Mouse (Mus musculus): ENCODE results near the gene Pacs2. TPM values are rescaled to one million over a fixed set of nuclear protein-coding genes. Genes with fewer than 3 reads are reported as not detected.

Pacs2 gene
- total RNA-seq, 2 experiments from 2014 or later, result 35.5 to 35.9 TPM

DNA sequence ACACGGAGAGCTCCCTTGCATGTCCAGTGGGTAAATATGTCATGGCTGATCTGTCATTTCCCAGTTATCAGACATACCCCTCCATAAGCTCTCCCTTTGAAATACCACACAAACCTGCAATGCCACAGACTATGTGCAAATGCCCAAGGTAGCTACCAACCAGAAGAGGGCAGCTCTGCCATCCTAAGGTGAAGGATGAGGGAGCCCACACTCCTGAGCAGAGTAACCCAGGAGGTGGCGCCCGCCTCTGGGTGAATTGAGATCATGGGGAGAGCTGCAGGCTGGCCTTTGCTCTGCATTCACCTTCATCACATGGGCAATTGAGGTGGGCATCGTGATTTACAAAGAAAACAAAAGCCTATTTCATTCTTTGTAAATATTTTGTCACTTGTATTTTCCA is 9.3 kb upstream of the Pacs2 start:
- DNase-seq (ENCODE audit: low spot score), result peak; percentile 27
- intact Hi-C loops (cut with DNase I), result loop anchor here (2.0 to 5.0 kb wide), 2 partner anchors 36 to 147 kb away; no protein-coding TSS in a partner anchor

DNA sequence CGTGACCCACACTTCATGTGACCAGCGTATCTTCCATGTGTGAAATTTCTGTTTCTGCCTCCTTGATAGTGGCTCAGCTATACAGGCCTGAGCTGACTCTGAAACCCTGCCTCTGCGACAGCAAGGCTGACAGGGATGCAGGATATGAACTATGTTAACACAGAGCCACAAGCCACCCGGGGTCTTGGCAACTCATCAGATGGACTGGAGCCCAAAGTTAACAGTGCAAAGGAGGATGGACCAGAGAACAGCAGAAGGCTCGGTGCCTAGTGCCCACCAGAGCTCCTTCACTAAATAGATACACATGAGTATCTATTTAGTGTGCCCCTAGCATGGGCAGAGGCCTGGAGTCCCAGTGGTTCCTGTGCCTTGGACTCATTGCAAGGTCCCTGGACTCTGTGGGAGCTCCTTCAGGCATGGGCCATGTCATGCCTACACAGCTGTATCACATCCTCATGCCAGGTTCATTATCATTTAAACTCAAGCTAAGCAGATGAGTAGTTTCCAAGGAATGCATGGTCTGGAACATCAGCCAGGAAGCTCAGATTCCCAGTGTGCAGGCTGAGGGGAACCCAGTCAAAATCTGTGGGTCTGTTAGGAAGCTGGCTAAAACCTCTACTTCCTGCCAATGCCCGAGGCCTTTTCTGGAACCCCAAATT is 2.5 kb upstream of the Pacs2 start:
- no peak for DNase-seq (ENCODE audit: low spot score)
- intact Hi-C loops (cut with DNase I), result no loop called here

DNA sequence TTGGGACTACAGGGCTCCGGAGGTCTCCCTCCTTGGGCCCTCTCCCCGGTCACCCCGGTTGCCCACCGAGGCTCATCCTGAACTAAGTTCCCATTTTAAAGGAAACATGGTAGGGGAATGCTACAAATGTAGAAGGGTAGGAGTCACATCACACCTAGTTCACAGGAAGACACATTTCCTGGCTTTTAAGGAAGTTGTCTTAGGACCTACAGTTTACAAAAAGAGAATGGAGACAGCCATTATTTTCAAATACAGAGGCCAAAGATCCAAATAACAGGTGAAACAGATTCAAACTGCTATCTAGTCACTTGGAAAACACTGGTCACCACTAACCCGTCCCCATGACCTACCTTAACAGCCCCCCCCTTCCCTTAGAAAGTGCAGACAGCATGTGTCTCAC is 1.9 kb upstream of the Pacs2 start:
- no peak for DNase-seq (ENCODE audit: low spot score)
- intact Hi-C loops (cut with DNase I), result no loop called here

DNA sequence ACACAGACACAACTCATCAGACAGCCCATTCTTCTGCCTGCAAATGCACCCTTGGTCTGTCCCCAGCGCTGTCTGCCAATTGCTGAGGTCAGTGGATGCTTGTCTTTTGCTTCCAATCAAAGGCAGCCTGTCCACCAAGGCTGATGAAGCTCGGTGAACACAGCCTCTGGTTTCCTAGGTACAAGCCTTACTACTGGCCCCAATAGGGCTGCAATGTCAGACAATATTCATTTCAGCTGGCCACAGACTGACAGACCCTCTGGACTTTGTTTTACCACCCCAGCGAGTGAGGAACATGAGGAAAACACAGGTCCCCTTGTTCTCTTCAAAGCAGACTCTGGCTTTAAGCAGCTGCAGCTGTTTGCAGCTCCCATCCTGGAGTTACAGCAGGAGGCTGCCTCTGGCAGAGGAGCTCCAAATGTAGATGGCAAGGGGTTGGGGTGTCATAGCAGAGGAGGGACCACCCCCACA is 1.3 kb upstream of the Pacs2 start:
- intact Hi-C loops (cut with DNase I), result no loop called here
- peak; percentile 39 for DNase-seq (ENCODE audit: low spot score)

DNA sequence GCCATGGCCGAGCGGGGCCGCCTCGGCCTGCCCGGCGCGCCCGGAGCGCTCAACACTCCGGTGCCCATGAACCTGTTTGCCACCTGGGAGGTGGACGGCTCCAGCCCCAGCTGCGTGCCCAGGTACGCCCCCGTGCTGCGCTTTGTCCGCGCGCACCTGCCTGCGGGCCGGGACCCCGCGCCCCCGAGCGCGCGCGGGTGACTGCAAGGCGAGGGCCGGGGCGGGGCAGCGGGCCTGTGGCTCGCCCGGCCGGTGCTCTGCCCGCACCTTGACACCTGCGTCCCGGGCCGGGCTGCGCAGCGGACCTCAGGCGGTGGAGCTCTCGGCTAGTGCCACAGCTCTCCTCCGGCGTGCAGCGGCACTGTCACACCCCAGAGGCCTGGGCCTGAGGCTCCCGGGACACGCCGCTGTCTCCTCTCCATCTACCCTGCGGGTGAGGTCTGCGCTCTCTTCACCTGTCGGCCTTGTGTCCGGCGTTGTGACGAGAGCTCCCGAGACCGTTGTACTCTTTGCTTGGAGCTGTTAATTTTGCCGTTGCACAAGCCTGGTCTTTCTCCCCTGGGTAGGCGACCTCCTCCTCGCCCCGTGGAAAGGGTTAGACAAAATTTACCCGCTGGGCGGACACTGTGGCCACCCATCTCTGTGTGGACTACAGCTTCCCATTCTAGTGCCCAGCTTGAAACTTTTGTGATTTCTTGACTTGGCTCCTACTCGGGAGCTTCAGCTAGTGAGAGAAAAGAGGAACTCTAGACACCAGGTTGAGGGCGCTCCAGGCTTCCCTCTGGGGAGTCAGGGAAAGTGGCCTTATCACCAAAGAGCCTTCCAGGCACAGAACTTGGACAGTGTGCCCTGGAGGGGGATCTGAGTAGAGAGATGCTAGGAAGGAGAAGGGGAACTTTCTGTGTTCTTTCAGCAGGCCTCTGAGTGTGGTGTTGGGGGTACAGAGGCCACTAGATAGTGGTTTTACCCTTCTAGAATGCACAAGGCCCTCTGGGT is 551 bp downstream of the Pacs2 start:
- intact Hi-C loops (cut with DNase I), result no loop called here
- DNase-seq (ENCODE audit: low spot score), result no peak

DNA sequence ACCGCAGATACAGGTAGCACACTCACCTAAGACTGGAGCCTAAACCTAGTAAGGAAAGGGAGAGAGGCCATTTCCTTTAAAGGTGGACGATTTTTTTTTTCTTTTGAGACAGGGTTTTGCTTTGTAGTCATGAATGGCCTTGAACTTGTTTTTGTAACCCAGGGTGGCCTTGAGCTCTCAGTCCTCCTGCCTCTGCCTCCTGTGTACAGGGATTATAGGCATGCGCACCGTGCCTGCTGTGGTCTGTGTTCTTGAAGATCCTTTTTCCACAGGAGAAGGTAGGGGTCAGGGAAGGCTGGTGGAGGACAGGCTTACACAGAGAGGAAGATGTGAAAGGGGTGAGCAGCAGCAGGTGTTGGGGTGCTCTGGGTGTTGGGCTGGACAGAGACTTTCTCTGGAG is 1.6 kb downstream of the Pacs2 start:
- DNase-seq (ENCODE audit: low spot score), result no peak
- intact Hi-C loops (cut with DNase I), result no loop called here

DNA sequence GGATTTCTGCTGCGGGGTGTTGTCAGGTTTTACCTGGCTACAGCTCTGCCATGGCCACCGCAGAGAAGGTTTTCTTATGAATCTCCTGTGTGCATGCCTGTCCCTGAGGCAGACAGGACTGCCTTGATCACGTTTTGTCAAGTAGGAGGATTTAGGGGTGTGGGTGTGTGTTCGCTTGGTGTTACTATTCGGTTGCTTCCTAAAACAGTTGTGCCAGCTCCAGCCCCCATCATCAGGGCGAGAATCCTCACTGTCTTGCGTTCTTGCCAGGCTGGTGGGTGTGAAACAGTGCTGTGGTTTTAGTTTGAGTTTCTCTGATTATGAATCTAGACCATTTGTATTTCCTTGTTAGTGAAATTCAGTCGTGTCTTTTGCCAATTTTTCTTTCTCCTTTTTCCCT is 2.7 kb downstream of the Pacs2 start:
- intact Hi-C loops (cut with DNase I), result no loop called here
- DNase-seq (ENCODE audit: low spot score), result no peak

DNA sequence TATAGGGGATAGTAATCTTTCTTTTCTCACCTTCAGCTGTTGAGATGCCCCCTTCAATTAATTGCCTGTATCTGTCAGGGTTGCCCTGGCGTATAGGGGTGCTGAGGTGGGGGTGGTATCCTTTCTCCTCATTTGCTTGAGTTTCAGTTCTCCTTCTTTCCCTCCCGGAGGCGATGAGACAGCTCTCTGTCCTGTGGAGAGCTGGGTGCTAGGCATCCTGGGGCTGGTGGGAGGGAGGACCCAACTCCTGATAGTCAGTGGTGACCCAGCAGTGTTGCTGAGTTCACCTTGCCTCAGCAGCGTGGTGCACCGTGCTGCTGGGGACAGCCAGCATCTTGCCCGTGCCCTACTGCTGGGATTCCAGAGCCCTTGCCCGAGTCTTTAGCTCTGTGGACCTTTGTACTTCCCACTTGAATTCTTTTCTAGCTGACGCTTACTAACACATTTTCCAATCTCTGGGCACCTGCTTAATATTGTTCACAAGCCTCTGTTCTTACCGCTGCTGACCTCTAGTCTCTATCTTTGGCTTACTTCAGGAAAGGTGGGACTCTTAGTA is 3.2 kb downstream of the Pacs2 start:
- intact Hi-C loops (cut with DNase I), result no loop called here
- no peak for DNase-seq (ENCODE audit: low spot score)

DNA sequence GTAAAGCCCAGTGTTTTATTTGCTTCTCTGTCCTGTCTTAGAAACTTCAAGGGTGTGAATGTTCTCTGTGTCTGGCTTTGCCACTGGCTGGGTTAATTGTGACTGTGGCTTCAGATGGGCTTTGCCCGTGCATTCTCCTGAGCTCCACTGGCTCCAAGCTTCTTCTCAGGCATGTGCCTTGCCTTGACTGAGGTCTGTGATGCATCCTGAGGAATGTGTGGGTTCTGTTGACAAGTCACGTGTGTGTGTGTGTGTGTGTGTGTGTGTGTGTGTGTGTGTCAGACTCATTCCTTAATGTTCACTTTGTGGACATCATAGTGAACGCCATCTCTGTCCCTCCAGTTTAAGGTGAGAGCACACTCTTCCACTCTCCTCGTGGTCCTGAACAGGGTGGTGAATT is 4.5 kb downstream of the Pacs2 start:
- DNase-seq (ENCODE audit: low spot score), result no peak
- intact Hi-C loops (cut with DNase I), result no loop called here

DNA sequence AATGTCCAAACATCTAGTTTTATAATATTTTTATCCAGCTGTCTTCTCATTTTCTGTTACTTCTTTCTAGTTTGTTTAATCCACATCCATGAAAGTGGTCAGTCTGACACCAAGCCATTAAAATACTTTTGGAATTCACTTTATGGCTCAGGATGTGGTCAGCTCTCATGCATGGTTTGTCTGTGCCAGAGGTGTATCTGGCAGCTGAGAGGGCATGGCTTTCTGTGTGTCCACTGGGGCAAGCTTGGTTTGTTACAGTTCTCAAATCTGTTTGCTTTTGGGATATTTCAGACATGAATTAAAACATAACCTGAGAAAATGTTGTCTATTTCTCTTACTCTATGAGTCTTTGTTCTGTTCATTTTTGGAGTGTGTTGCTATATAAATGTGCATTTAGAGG is 7.2 kb downstream of the Pacs2 start:
- no peak for DNase-seq (ENCODE audit: low spot score)
- intact Hi-C loops (cut with DNase I), result no loop called here

DNA sequence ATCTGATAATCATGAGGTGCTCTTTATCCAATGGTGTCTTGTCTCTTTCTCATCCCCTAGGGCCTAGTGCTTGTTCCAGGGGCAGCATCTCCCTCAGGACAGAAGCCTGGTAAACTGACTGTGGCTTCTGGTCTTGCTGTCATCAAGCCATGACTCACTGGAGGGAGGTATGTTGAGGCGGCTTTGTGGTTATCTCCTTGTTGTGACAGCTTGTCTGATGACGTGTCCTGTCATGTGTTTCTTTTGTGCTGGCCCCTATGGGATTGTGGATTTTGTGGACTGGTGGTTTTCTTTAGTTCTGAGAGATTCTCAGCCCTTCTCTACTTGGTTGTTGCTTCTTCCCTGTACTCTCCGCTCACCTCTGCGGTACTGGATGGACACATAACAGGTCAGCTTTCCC is 8.8 kb downstream of the Pacs2 start:
- intact Hi-C loops (cut with DNase I), result no loop called here
- no peak for DNase-seq (ENCODE audit: low spot score)

DNA sequence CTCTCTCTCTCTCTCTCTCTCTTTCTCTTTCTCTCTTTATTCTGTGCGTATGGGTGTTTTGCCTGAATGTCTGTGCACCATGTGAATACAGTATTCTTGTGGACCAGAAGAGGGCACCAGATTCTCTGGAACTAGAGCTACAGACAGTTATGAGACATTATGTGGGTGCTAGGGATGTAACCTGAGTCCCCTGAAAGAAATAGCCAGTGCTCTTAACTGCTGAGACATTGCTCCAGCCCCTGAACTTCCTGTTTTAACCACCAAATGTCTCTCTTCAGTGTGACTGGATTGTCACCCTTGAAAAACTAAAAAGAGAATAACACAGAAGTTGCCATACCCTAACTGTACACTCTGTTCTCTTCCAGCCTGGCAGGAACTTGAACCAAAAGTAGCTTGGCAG is 12.2 kb downstream of the Pacs2 start:
- intact Hi-C loops (cut with DNase I), result no loop called here
- DNase-seq (ENCODE audit: low spot score), result no peak

DNA sequence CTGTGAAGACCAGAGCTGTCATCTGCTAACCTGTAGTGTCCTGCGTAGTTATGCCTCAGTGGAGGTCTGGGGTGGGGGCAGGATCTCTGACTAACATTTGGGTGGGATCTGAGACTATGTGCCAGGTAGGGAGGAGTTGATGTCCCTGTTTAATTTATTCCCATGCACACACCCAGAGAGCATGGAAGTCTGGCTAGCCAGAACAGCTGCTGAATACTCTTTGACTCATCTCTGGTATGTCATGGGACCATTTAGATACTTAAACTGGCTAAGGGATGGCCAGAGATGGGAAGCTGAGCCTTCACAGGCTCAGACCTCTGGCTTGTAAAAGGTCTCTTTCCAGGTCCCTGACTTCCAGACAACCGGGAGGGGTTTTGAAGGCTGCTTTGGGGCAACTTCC is 13.2 kb downstream of the Pacs2 start:
- DNase-seq (ENCODE audit: low spot score), result no peak
- intact Hi-C loops (cut with DNase I), result no loop called here

DNA sequence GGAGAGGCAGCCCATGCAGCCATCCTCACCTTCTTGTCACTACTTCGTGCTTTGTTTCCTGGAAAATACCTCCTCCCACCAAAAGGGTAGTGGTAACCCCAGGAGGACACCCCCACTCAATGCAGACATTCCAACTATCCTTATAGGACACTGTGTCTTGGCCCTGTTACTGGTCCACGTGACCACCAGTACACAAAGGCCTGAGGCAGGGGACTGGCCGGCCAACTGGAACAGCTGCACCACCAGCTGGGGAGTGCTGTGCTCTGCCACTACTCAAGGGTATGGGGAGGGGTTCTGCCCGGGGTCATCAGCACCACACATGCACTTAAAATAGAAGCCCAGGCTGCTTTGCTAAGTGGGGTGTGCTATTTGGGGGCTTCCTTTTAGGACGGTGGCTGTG is 13.8 kb downstream of the Pacs2 start:
- intact Hi-C loops (cut with DNase I), result no loop called here

DNA sequence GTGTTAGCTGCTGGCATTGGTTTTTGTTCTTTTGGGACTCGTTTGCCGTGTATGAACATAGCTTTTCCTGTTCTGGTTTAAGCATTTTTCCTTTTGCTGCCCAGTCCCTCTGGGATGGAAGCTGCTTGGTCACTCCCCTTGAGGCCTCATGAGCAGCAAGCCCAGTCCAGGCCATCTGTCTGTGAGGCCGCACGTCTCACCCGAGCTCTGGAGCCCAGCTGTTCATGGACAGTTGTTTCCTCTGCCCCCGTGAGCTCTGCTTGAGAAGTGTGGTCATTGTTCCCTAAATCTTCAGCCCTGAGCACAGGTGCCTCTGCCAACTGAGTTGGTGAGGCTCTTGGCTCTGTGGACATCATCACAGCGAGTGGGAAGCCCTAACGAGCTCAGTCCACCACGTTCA is 14.6 kb downstream of the Pacs2 start:
- intact Hi-C loops (cut with DNase I), result no loop called here
- no peak for DNase-seq (ENCODE audit: low spot score)

More for the DNA sequence above, 13.8 kb downstream of the Pacs2 start:
- no peak for DNase-seq (ENCODE audit: low spot score)

DNA sequence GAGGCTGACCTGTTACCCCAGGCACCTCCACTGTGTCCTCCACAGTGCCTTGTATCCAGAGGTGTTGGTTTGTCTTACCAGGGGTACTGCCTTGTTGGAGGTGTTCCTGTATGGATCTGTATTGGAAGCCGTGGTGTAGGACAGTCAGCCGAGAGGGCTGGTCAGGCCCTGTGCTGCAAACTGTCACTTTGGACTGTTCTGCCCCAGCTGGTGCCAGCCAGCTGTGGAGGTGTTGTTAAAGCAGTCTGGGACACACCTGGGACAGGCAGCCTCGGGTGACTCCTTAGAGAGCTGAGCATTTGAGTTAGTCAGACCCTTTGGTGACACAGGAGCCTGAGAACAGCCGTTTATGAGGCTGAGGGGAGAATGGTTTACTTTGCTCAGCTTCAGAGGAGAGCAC is 15.7 kb downstream of the Pacs2 start:
- intact Hi-C loops (cut with DNase I), result no loop called here
- no peak for DNase-seq (ENCODE audit: low spot score)

DNA sequence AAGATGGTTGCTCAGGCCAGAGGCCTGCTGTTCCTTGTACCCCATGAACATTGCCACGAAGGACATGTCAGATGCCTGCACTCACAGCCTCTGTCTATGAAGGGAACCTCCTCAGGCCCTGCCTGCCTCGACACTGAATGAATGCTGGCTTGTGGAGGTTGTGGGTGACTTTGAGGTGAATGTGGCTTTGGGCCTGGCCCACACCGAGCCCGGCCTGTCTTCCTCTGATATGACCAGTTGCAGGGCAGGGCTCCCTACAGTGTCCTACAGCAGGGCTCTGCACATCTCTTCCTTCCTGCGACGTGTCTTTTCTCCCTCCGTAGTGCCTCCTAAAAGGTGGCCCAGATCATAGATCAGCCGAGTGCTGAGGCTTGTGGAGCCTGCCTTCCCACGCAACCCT is 16.7 kb downstream of the Pacs2 start:
- intact Hi-C loops (cut with DNase I), result no loop called here
- no peak for DNase-seq (ENCODE audit: low spot score)

DNA sequence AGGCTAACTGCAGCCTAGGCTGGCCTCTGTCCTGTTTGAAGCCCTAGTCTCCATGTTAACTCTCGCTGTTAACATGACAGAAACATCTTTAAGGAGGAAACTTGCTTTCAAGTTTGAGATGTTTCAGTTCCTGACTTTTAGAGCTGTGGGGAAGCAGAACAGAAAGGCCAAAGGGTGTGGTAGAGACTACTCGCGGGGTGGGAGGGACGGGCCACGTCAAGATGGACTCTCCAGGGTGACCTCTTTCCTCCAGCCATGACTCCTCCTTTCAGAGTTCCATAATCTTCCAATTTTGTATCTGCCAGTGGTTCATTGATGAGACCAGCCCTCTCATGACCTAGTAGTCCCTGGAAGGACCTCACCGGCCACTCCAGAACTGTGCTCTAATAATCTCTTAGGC is 17.1 kb downstream of the Pacs2 start:
- no peak for DNase-seq (ENCODE audit: low spot score)
- intact Hi-C loops (cut with DNase I), result no loop called here

DNA sequence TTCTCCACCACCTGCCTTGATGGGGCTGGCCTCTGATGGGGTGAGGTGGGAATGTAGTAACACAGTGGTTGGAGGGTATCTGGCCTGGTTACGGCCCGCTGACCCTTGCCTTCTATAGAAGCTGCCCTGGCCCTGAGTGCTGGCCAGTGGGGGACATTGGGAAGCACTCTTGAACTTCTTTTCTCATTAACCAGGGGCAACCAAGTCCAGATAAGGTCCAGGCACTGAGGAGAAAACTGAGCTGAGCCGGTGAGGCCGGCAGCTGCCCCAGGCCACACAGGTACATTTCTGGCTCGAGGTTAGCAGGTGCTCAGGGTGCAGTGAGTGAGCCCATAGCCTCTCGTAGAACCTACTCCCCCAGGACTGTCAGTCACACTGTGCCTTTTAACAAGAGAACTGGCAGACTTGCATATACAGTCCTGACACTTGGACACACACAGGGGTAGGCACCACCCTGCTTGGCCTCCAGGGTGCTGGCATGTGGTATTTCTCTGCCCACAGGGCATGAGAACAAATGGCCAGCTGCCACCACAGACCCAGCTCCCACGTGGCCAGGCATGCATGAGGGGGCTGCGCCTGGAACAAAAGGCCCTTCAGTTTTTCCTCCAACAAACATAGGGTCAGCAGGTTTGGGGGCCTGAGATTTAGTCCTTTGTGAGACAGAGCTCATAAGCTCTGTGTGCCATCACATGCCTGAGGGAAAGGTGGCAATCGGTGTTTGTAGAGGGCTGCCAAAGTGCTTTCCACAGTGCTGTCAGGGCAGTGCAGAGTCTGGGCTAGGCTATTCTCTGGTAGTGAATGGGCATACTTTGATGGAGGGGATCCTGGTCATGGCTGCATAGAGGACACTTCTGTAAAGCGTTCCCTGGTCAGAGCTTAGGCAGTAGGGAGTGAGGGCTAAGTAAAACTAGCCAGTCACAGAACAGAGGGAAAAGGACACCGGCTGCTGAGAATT is 18.3 kb downstream of the Pacs2 start:
- DNase-seq (ENCODE audit: low spot score), result no peak
- intact Hi-C loops (cut with DNase I), result no loop called here

DNA sequence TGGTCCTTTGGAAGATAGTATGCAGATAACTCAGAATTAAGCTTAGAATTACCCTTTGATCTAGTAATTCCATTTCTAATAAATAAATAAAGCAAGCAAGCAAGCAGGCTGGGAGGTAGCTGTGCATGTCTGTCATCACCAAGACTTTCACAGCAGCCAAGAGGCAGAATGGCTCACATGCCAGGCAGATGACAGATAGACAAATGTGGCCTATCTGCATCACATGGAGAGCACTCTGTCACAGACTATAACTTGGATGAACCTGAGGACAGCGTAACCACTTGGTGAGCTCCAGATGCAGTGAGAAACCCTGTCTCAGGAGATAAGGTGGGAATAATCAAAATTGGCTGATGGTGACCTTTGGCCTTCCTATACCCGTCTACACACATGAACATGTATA is 20.8 kb downstream of the Pacs2 start:
- DNase-seq (ENCODE audit: low spot score), result no peak
- intact Hi-C loops (cut with DNase I), result no loop called here

Data from heart, postnatal 25 days (tissue).